Mouse (Mus musculus) forebrain, embryonic 13.5 days (tissue): Measurements from ENCODE around the gene Sult5a1. TPM values are rescaled to one million over a fixed set of nuclear protein-coding genes. Genes with fewer than 3 reads are reported as not detected.
A peak's percentile ranks its signal among the peaks of the same experiment; 100 is the strongest.

Source experiments
- ATAC-seq: fragments of 200-750 bp; cut with Nextera tagmentation; 2 replicates; pipeline ENCODE4 v1.8.0; 2017
- H3K27ac ChIP-seq: fragments of 300-500 bp; sonication (generic); 2 replicates; pipeline ENCODE4 v1.5.1; 2015; ENCODE audit warnings: inconsistent platforms, mild to moderate bottlenecking, moderate library complexity
- H3K27me3 ChIP-seq: fragments of 300-500 bp; sonication (generic); 2 replicates; pipeline ENCODE4 v1.6.1; 2015; ENCODE audit warnings: mild to moderate bottlenecking, inconsistent platforms
- H3K36me3 ChIP-seq: fragments of 300-500 bp; sonication (generic); 2 replicates; pipeline ENCODE4 v1.6.1; 2015; ENCODE audit warnings: mild to moderate bottlenecking, inconsistent platforms; ENCODE audit not compliant: poor library complexity, severe bottlenecking
- H3K4me1 ChIP-seq: fragments of 300-500 bp; sonication (generic); 2 replicates; pipeline ENCODE4 v1.6.1; 2015; ENCODE audit warnings: inconsistent platforms
- H3K4me2 ChIP-seq: fragments of 300-500 bp; sonication (generic); 2 replicates; pipeline ENCODE4 v1.6.1; 2015; ENCODE audit warnings: inconsistent platforms, mild to moderate bottlenecking, moderate library complexity
- H3K4me3 ChIP-seq: fragments of 300-500 bp; sonication (generic); 2 replicates; pipeline ENCODE4 v1.5.1; 2015; ENCODE audit warnings: mild to moderate bottlenecking, inconsistent platforms
- H3K9ac ChIP-seq: fragments of 300-500 bp; sonication (generic); 2 replicates; pipeline ENCODE4 v1.6.1; 2015; ENCODE audit warnings: mild to moderate bottlenecking, inconsistent platforms
- H3K9me3 ChIP-seq: fragments of 300-500 bp; sonication (generic); replicated peaks from 2 replicates; pipeline ENCODE4 v1.6.1; 2016; ENCODE audit warnings: inconsistent platforms
- WGBS: fragments of 180-500 bp; shearing (Covaris S2); methylation state at CpG from one replicate; pipeline ENCODE4 v1.1.7; 2015; 5-methylcytosine and 5-hydroxymethylcytosine counted together
- polyA plus RNA-seq: library from polyadenylated mRNA; unstranded; fragments of >200 nt; fragmentation: Nextera tagmentation; extraction: Ambion mirVana; gene quantifications from 2 replicates; pipeline ENCODE4 v1.2.1, GENCODE M21; 2015

The Sult5a1 gene
- polyA plus RNA-seq, 1 experiment from 2014 or later: 0.40 TPM

GRCm38 (mm10) chr8:123132953-123133352, 25.2 kb downstream of the Sult5a1 start:
- Histone ChIP-seq H3K4me1 (peaks cover 33% of the 10 kb centered on the region), H3K9ac (no peak overlapping the region), H3K4me2 (no peak overlapping the region), H3K9me3 (0 out of 2 replicates have a peak, but pooled peaks cover 3% of the 10 kb centered on the region), H3K27me3 (no peaks in the 10 kb centered on the region), H3K36me3 (no peaks in the 10 kb centered on the region), H3K4me3 (no peak overlapping the region), H3K27ac (no peak overlapping the region)
- 85% methylated on average over 2 of the region's 2 CpGs for WGBS
- no peak for ATAC-seq

GRCm38 (mm10) chr8:123131041-123131440, 27.1 kb downstream of the Sult5a1 start:
- Histone ChIP-seq H3K4me2 (no peak overlapping the region), H3K36me3 (no peaks in the 10 kb centered on the region), H3K4me1 (peaks cover 17% of the 10 kb centered on the region), H3K4me3 (no peak overlapping the region), H3K27me3 (peaks cover 11% of the 10 kb centered on the region; the same call in 1 of the 2 replicates), H3K27ac (no peak overlapping the region), H3K9ac (no peak overlapping the region), H3K9me3 (0 out of 2 replicates have a peak, but pooled peaks cover 3% of the 10 kb centered on the region)
- 78% methylated on average over 9 of the region's 9 CpGs for WGBS
- ATAC-seq: no peak

GRCm38 (mm10) chr8:123126193-123126816, 31.8 kb downstream of the Sult5a1 start:
- H3K4me3 ChIP-seq: no peak overlapping the region
- peaks cover 23% of the 10 kb centered on the region; the same call in 1 of the 2 replicates for H3K27me3 ChIP-seq
- no peak overlapping the region for H3K27ac ChIP-seq
- H3K9ac ChIP-seq: no peak overlapping the region
- no peaks in the 10 kb centered on the region for H3K9me3 ChIP-seq
- H3K36me3 ChIP-seq: no peaks in the 10 kb centered on the region
- no peak overlapping the region for H3K4me2 ChIP-seq
- H3K4me1 ChIP-seq: no peaks in the 10 kb centered on the region
- 4% methylated on average over 19 of the region's 19 CpGs for WGBS
- no peak for ATAC-seq

- Histone ChIP-seq H3K36me3 (no peaks in the 10 kb centered on the region), H3K4me3 (no peak overlapping the region), H3K27me3 (peaks cover 54% of the 10 kb centered on the region), H3K9me3 (no peaks in the 10 kb centered on the region), H3K27ac (no peak overlapping the region), H3K9ac (no peak overlapping the region), H3K4me2 (no peak overlapping the region), H3K4me1 (peaks cover 5% of the 10 kb centered on the region)
- 84% methylated on average over 5 of the region's 5 CpGs for WGBS
- no peak for ATAC-seq
These were observed 35.4 kb downstream of the Sult5a1 start for GRCm38 (mm10) chr8:123122670-123123069.

DNA sequence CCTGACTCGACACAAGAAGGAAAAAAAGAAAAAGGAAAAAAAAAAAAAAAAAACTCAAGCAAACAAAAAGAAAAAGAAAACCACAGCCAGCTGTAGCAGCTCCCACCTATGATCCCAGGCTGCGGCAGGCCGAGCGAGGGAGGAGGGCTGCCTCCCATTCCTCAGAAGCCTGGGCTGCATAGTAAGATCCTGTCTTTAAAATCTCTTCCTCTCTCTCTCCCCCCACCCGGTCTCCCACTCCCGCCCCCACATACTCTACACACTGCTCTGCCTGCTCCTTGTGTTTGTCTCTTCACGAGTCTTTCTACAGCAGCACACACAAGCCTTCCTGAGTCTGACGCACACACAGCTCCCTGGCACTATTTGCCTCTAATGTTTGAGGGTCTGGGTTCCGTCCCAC, 36.1 kb downstream of the Sult5a1 start:
- Histone ChIP-seq H3K27ac (no peak overlapping the region), H3K9ac (no peak overlapping the region), H3K4me2 (no peak overlapping the region), H3K36me3 (no peaks in the 10 kb centered on the region), H3K27me3 (peaks cover 56% of the 10 kb centered on the region), H3K4me1 (peaks cover 11% of the 10 kb centered on the region), H3K9me3 (no peaks in the 10 kb centered on the region), H3K4me3 (no peak overlapping the region)
- 68% methylated on average over 9 of the region's 9 CpGs for WGBS
- ATAC-seq: no peak

DNA sequence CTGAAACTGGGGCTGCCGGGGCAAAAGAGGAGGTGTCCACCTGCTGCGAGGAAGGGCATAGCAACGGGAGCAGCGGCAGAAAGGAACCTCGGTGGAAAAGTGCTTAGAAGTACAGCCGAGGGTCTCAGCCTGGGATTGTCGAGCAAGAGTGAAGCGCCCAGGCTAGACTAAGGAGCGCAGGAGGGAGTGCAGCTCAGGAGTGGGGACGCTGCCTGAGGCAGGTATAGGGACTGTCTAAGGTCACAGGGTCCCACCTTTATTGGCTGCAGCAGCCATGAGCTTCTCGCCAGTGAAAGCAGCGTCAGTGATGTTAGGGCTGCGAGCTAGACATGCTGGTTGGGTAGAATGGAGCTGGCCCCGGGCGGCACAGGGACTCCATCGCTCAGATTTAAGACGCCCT, 40.4 kb downstream of the Sult5a1 start:
- Histone ChIP-seq H3K27me3 (peaks cover 58% of the 10 kb centered on the region), H3K36me3 (no peaks in the 10 kb centered on the region), H3K9ac (peak overlapping the region; percentile 63), H3K27ac (no peak overlapping the region), H3K4me3 (peak overlapping the region; percentile 44), H3K4me2 (peak overlapping the region; percentile 79), H3K9me3 (no peaks in the 10 kb centered on the region), H3K4me1 (peaks cover 14% of the 10 kb centered on the region)
- 2% methylated on average over 17 of the region's 17 CpGs for WGBS
- ATAC-seq: no peak

DNA sequence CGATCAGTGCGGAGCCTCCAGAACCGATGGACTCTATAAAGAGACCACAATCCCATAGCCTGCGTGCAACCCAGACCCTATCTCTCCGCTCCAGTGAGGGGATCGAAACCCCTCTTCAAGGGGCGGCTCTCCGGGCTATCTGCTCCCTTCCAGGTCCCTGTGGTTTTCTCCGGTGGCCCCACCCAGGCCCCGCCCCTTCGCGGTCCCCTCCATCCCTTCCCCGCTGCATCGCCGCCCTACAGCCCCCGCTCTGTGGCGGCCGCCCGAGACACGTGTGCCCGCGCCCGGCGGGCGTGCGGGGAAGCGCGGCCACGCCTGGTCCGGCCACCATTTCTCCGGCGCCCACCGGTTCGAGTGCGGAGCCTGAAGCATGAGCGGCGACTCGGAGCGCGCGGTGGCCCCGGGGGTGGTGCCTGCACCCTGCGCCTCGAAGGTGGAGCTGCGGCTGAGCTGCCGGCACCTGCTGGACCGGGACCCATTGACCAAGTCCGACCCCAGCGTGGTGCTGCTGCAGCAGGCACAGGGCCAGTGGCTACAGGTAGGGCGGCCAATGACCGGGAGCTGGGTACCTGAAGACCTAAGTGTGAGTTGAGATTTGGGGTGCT, 40.9 kb downstream of the Sult5a1 start, which contains the start of gene Cpne7:
Gene Cpne7, plus strand, starts transcription at position 248 of the 605 bp plus-strand sequence.
- Histone ChIP-seq H3K4me2 (peak within 1 kb of the TSS; percentile 79), H3K4me3 (peak within 1 kb of the TSS; percentile 44), H3K4me1 (peaks cover 14% of the 10 kb centered on the region), H3K27me3 (peaks cover 58% of the 10 kb centered on the region), H3K9ac (peak within 1 kb of the TSS; percentile 63), H3K9me3 (no peaks in the 10 kb centered on the region), H3K27ac (no peak within 1 kb of the TSS), H3K36me3 (no peaks in the 10 kb centered on the region)
- WGBS: under 1% methylated on average over 51 of the region's 51 CpGs
- ATAC-seq: 0 out of 2 replicates have a peak, but pooled peaks have one; percentile 36

- no peaks in the 10 kb centered on the region for H3K9me3 ChIP-seq
- no peak overlapping the region for H3K4me3 ChIP-seq
- H3K27ac ChIP-seq: no peak overlapping the region
- no peak for ATAC-seq
- H3K4me2 ChIP-seq: no peak overlapping the region
- no peak overlapping the region for H3K9ac ChIP-seq
- 81% methylated on average over 3 of the region's 3 CpGs for WGBS
- H3K27me3 ChIP-seq: peaks cover 48% of the 10 kb centered on the region
- no peaks in the 10 kb centered on the region for H3K36me3 ChIP-seq
- peaks cover 14% of the 10 kb centered on the region for H3K4me1 ChIP-seq
These were observed 43.5 kb downstream of the Sult5a1 start for GRCm38 (mm10) chr8:123114644-123115043.

GRCm38 (mm10) chr8:123113908-123114469, 44.1 kb downstream of the Sult5a1 start:
- no peak overlapping the region for H3K4me2 ChIP-seq
- no peaks in the 10 kb centered on the region for H3K36me3 ChIP-seq
- no peaks in the 10 kb centered on the region for H3K9me3 ChIP-seq
- no peak overlapping the region for H3K27ac ChIP-seq
- ATAC-seq: no peak
- 76% methylated on average over 2 of the region's 2 CpGs for WGBS
- peaks cover 41% of the 10 kb centered on the region for H3K27me3 ChIP-seq
- no peak overlapping the region for H3K4me3 ChIP-seq
- no peak overlapping the region for H3K9ac ChIP-seq
- peaks cover 14% of the 10 kb centered on the region for H3K4me1 ChIP-seq

GRCm38 (mm10) chr8:123112892-123113291, 45.2 kb downstream of the Sult5a1 start:
- Histone ChIP-seq H3K4me3 (no peak overlapping the region), H3K4me2 (no peak overlapping the region), H3K27ac (no peak overlapping the region), H3K27me3 (peaks cover 30% of the 10 kb centered on the region), H3K36me3 (no peaks in the 10 kb centered on the region), H3K9ac (no peak overlapping the region), H3K9me3 (no peaks in the 10 kb centered on the region), H3K4me1 (peaks cover 11% of the 10 kb centered on the region)
- ATAC-seq: no peak
- WGBS: 78% methylated on average over 9 of the region's 9 CpGs

DNA sequence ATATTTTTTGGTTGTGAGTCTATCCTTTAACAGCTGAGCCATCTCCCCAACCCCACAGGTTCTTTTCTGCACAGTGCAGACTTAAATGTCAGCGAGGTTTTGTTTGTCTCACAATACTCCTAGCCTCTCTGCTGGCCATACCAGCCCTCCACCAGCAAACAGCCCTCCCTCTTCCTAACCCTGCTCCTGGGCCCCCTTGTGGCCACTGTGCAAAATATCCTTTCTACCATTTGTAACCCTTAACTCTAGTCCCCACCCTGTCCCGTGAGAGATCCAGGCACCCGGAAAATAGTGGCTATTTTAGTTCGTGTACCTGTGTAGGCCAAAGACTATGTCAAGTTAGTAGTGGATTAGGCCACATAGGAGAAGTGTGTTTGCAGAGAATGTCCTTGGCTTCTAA, 47.5 kb downstream of the Sult5a1 start:
- no peak overlapping the region for H3K27ac ChIP-seq
- H3K4me2 ChIP-seq: no peak overlapping the region
- no peak overlapping the region for H3K9ac ChIP-seq
- ATAC-seq: peak; percentile 50; the same call in 1 of the 2 replicates
- 21% methylated on average over 4 of the region's 4 CpGs for WGBS
- no peaks in the 10 kb centered on the region for H3K9me3 ChIP-seq
- peaks cover 2% of the 10 kb centered on the region for H3K36me3 ChIP-seq
- H3K27me3 ChIP-seq: peaks cover 8% of the 10 kb centered on the region
- H3K4me3 ChIP-seq: no peak overlapping the region
- H3K4me1 ChIP-seq: no peaks in the 10 kb centered on the region

- ATAC-seq: no peak
- H3K27me3 ChIP-seq: no peaks in the 10 kb centered on the region
These were observed 49.2 kb downstream of the Sult5a1 start for GRCm38 (mm10) chr8:123108953-123109352.

More at GRCm38 (mm10) chr8:123108953-123109352, 49.2 kb downstream of the Sult5a1 start:
- H3K4me1 ChIP-seq: peaks cover 5% of the 10 kb centered on the region
- H3K27ac ChIP-seq: no peak overlapping the region
- no peak overlapping the region for H3K4me2 ChIP-seq
- H3K9ac ChIP-seq: no peak overlapping the region
- 82% methylated on average over 5 of the region's 5 CpGs for WGBS
- no peaks in the 10 kb centered on the region for H3K9me3 ChIP-seq
- no peak overlapping the region for H3K4me3 ChIP-seq
- H3K36me3 ChIP-seq: peaks cover 19% of the 10 kb centered on the region
